Mouse (Mus musculus): ENCODE results near the gene Nacc2. TPM values are rescaled to one million over a fixed set of nuclear protein-coding genes. Genes with fewer than 3 reads are reported as not detected.

Nacc2 gene
- total and polyA plus RNA-seq, 2 experiments from 2014 or later: 29.9 to 61.4 TPM

GRCm38 (mm10) chr2:26156191-26156977 lies 33.4 kb upstream of the Nacc2 start:
- no peaks in the 10 kb centered on the region for H3K27me3 ChIP-seq (ENCODE audit: insufficient read depth, low read length)
- H3K9me3 ChIP-seq (ENCODE audit: low read length): no peaks in the 10 kb centered on the region
- WGBS: 31% methylated on average over 10 of the region's 10 CpGs
- no peak overlapping the region for H3K9ac ChIP-seq (replicated peaks; ENCODE audit: low read length)
- DNase-seq (ENCODE audit: low spot score) (peak; percentile 68), ATAC-seq (peak; percentile 67; the same call in 1 of the 2 replicates)
- H3K4me3 ChIP-seq (ENCODE audit: low read length): no peak overlapping the region
- H3K4me1 ChIP-seq (ENCODE audit: insufficient read depth, low read length): peaks cover 25% of the 10 kb centered on the region
- peak overlapping the region; percentile 64 for H3K27ac ChIP-seq
- H3K36me3 ChIP-seq (ENCODE audit: insufficient read depth, low read length): no peaks in the 10 kb centered on the region
- no peak overlapping the region for H3K4me2 ChIP-seq (ENCODE audit: low read depth, low read length)
- peak; percentile 35; the same call in 1 of the 2 replicates for TF ChIP-seq CTCF (IDR thresholded peaks at IDR 0.05; ENCODE audit: low read depth)

GRCm38 (mm10) chr2:26155737-26156136 lies 32.7 kb upstream of the Nacc2 start:
- no peak for TF ChIP-seq CTCF (IDR thresholded peaks at IDR 0.05; ENCODE audit: low read depth)
- Histone ChIP-seq H3K9ac (replicated peaks; ENCODE audit: low read length) (no peak overlapping the region), H3K4me3 (ENCODE audit: low read length) (no peak overlapping the region), H3K4me1 (ENCODE audit: insufficient read depth, low read length) (peaks cover 25% of the 10 kb centered on the region), H3K9me3 (ENCODE audit: low read length) (no peaks in the 10 kb centered on the region), H3K27ac (peak overlapping the region; percentile 64; the same call in 1 of the 2 replicates), H3K4me2 (ENCODE audit: low read depth, low read length) (no peak overlapping the region), H3K36me3 (ENCODE audit: insufficient read depth, low read length) (no peaks in the 10 kb centered on the region), H3K27me3 (ENCODE audit: insufficient read depth, low read length) (no peaks in the 10 kb centered on the region)
- DNase-seq (ENCODE audit: low spot score) (no peak), ATAC-seq (no peak)
- 74% methylated on average over 3 of the region's 3 CpGs for WGBS

GRCm38 (mm10) chr2:26154586-26154985 lies 31.6 kb upstream of the Nacc2 start:
- 54% methylated on average over 5 of the region's 5 CpGs for WGBS
- peaks cover 25% of the 10 kb centered on the region for H3K4me1 ChIP-seq (ENCODE audit: insufficient read depth, low read length)
- DNase-seq (ENCODE audit: low spot score) (no peak), ATAC-seq (peak; percentile 17; the same call in 1 of the 2 replicates)
- H3K4me3 ChIP-seq (ENCODE audit: low read length): no peak overlapping the region
- H3K27me3 ChIP-seq (ENCODE audit: insufficient read depth, low read length): no peaks in the 10 kb centered on the region
- no peak for TF ChIP-seq CTCF (IDR thresholded peaks at IDR 0.05; ENCODE audit: low read depth)
- H3K36me3 ChIP-seq (ENCODE audit: insufficient read depth, low read length): no peaks in the 10 kb centered on the region
- no peak overlapping the region for H3K9ac ChIP-seq (replicated peaks; ENCODE audit: low read length)
- H3K4me2 ChIP-seq (ENCODE audit: low read depth, low read length): no peak overlapping the region
- no peaks in the 10 kb centered on the region for H3K9me3 ChIP-seq (ENCODE audit: low read length)
- H3K27ac ChIP-seq: no peak overlapping the region; the same call in 1 of the 2 replicates

GRCm38 (mm10) chr2:26153909-26154340 lies 30.9 kb upstream of the Nacc2 start:
- H3K27me3 ChIP-seq (ENCODE audit: insufficient read depth, low read length): no peaks in the 10 kb centered on the region
- peak; percentile 73 for ATAC-seq
- H3K9ac ChIP-seq (replicated peaks; ENCODE audit: low read length): no peak overlapping the region
- DNase-seq (ENCODE audit: low spot score): peak; percentile 87
- no peaks in the 10 kb centered on the region for H3K9me3 ChIP-seq (ENCODE audit: low read length)
- no peak overlapping the region for H3K4me2 ChIP-seq (ENCODE audit: low read depth, low read length)
- peaks cover 25% of the 10 kb centered on the region for H3K4me1 ChIP-seq (ENCODE audit: insufficient read depth, low read length)
- WGBS: 9% methylated on average over 4 of the region's 4 CpGs
- peak; percentile 87 for TF ChIP-seq CTCF (IDR thresholded peaks at IDR 0.05; ENCODE audit: low read depth)
- no peak overlapping the region for H3K4me3 ChIP-seq (ENCODE audit: low read length)
- H3K27ac ChIP-seq: no peak overlapping the region
- no peaks in the 10 kb centered on the region for H3K36me3 ChIP-seq (ENCODE audit: insufficient read depth, low read length)

GRCm38 (mm10) chr2:26153295-26153694 lies 30.3 kb upstream of the Nacc2 start:
- WGBS: 40% methylated on average over 4 of the region's 4 CpGs
- Histone ChIP-seq H3K27me3 (ENCODE audit: insufficient read depth, low read length) (no peaks in the 10 kb centered on the region), H3K9me3 (ENCODE audit: low read length) (no peaks in the 10 kb centered on the region), H3K4me3 (ENCODE audit: low read length) (no peak overlapping the region), H3K9ac (replicated peaks; ENCODE audit: low read length) (no peak overlapping the region), H3K27ac (no peak overlapping the region), H3K4me1 (ENCODE audit: insufficient read depth, low read length) (peaks cover 25% of the 10 kb centered on the region), H3K36me3 (ENCODE audit: insufficient read depth, low read length) (no peaks in the 10 kb centered on the region), H3K4me2 (ENCODE audit: low read depth, low read length) (no peak overlapping the region)
- ATAC-seq (no peak), DNase-seq (ENCODE audit: low spot score) (peak; percentile 55)
- TF ChIP-seq CTCF (IDR thresholded peaks at IDR 0.05; ENCODE audit: low read depth): peak; percentile 62

- ATAC-seq (no peak), DNase-seq (ENCODE audit: low spot score) (peak; percentile 59)
- Histone ChIP-seq H3K27me3 (ENCODE audit: insufficient read depth, low read length) (no peaks in the 10 kb centered on the region), H3K36me3 (ENCODE audit: insufficient read depth, low read length) (no peaks in the 10 kb centered on the region), H3K4me2 (ENCODE audit: low read depth, low read length) (no peak overlapping the region), H3K4me1 (ENCODE audit: insufficient read depth, low read length) (no peaks in the 10 kb centered on the region; the same call in 1 of the 2 replicates), H3K9me3 (ENCODE audit: low read length) (no peaks in the 10 kb centered on the region), H3K9ac (replicated peaks; ENCODE audit: low read length) (no peak overlapping the region), H3K27ac (0 out of 2 replicates have a peak overlapping the region, but pooled peaks have one; percentile 76), H3K4me3 (ENCODE audit: low read length) (no peak overlapping the region)
- WGBS: 41% methylated on average over 7 of the region's 7 CpGs
- TF ChIP-seq CTCF (IDR thresholded peaks at IDR 0.05; ENCODE audit: low read depth): no peak
Measured at GRCm38 (mm10) chr2:26147706-26148370, 24.8 kb upstream of the Nacc2 start.
